9 mouse cellular contexts compared by ENCODE assay signal in the genomic region with DNA sequence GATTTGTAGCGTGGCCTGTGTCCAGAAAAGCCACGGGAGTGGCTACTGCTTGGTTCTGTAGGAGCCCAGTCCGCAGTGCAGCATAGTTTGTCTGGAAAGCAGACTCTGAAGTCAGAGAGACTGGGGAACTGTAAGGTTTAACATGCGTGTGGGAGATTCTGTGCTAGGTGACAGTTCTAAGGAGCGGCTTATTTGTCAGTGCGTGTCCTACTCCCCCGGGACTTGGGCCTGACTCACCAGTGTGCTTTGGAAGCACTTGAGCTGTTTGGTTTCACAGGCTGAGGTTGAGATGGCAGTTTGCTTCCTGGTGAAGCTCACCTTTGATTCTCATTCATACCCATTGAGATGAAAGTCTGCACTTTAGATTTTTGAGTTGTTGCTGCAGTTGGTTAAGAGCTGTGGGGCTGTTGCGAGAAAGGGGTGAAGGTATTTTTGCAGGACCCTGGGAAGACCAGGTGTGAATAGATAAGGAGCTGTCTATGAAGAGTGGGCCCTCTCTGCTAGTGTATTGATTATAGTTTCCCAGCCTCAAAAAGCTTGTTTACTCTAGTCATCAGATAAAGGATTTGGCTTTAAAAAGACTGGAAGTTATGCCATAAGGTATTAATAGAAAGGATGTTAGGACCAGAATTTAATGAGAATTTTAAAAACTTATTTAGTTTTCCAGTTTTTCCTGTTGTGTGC. TPM values are rescaled to one million over a fixed set of nuclear protein-coding genes. Genes with fewer than 3 reads are reported as not detected.
DNase-seq lines count a peak whose midpoint lies in the region; TF ChIP-seq lines count a peak whose summit lies in the region.
"Had no signal": no experiment of that assay in that cellular context is flagged by ENCODE, and none has a peak within 500 bp of the region (broad histone marks: within the 10 kb centered on the region; RNA-seq: fewer than 3 reads in every experiment).

No protein-coding gene starts in this region.

- no peak overlapping the region for H3K9ac ChIP-seq in heart, adult 2 months (ENCODE audit: low read depth, low read length)
- H3K9ac ChIP-seq: embryonic facial prominence, embryonic 13.5 days had no signal

- no peak for TF ChIP-seq CTCF in heart, adult 2 months (IDR thresholded peaks at IDR 0.05)

- peaks cover 8% of the 10 kb centered on the region for H3K4me1 ChIP-seq in heart, adult 2 months (ENCODE audit: control insufficient read depth, insufficient read depth, low read length)

- no peak overlapping the region for H3K4me3 ChIP-seq in heart, adult 2 months

- H3K36me3 ChIP-seq in heart, adult 2 months (ENCODE audit: control insufficient read depth, insufficient read depth, low read length), result no peaks in the 10 kb centered on the region; the same call in 1 of the 2 replicates

- no peak for TF ChIP-seq POLR2A in heart, adult 2 months (IDR thresholded peaks at IDR 0.05; ENCODE audit: insufficient read depth, low read depth, low read length)

- peak; percentile 18 to 23 for DNase-seq in heart, adult 2 months
- no peak for DNase-seq in heart, postnatal 25 days (ENCODE audit: low spot score)
- DNase-seq in urinary bladder, postnatal 14 days (ENCODE audit: low spot score), result peak; percentile 24
- no peak for DNase-seq in urinary bladder, postnatal 25 days (ENCODE audit: low spot score)
- peak; percentile 33 for DNase-seq in liver
- DNase-seq in urinary bladder, postnatal 36 days (ENCODE audit: low spot score in 2 of 2), result peak; percentile 21 to 27
- DNase-seq in kidney, adult 11 months, result no peak
- DNase-seq in layer of hippocampus, postnatal 25 days (ENCODE audit: extremely low spot score in 1 of 2, low spot score in 1 of 2), result no peak

- intact Hi-C loops in heart, adult 2 months (cut with DNase I), result loop anchor here (5.0 to 10.0 kb wide), 2 partner anchors 57 to 180 kb away; a partner anchor contains a TSS
- intact Hi-C loops in heart, postnatal 25 days (cut with DNase I), result loop anchor here (5.0 kb wide), 1 partner anchor 57 kb away; a partner anchor contains a TSS

- WGBS in heart, adult 2 months, result 59% methylated on average over 8 of the region's 8 CpGs

- H3K79me2 ChIP-seq in heart, adult 2 months (replicated peaks; ENCODE audit: control insufficient read depth, insufficient read depth, low read length), result peaks cover 8% of the 10 kb centered on the region

- H3K27me3 ChIP-seq in heart, adult 2 months (ENCODE audit: control insufficient read depth, insufficient read depth, low read length), result no peaks in the 10 kb centered on the region
- H3K27me3 ChIP-seq: embryonic facial prominence, embryonic 13.5 days had no signal

- no peak for TF ChIP-seq EP300 in heart, adult 2 months (IDR thresholded peaks at IDR 0.05; ENCODE audit: insufficient read depth, low read depth, low read length)

- no peak overlapping the region for H3K27ac ChIP-seq in heart, adult 2 months
- H3K27ac ChIP-seq: embryonic facial prominence, embryonic 13.5 days had no signal

RNA-seq across cellular contexts. Expression of a gene that starts 24.5 kb away (rescaled TPM):
- 10 to 100 TPM; 10.3 to 11.3 TPM for total RNA-seq in heart, adult 2 months (2021)
- 7.4 and 8.8 TPM in 2 replicates for polyA plus RNA-seq in heart, adult 2 months (2012; rRNA removed)
- 10 to 100 TPM; 12.2 to 13.6 TPM for total RNA-seq in heart, postnatal 25 days (2021)
- 10 to 100 TPM; 86.2 to 90.9 TPM for total RNA-seq in layer of hippocampus, postnatal 25 days (2021)

RNA-seq across cellular contexts. Expression of a gene that starts 56.5 kb away (rescaled TPM):
- under 1 TPM; 0.21 to 0.89 TPM for total RNA-seq in heart, adult 2 months (2021)
- polyA plus RNA-seq in heart, adult 2 months (2012; rRNA removed), result 0.06 and 0.32 TPM in 2 replicates
- 1 to 10 TPM in 1 of 2 experiments, under 1 TPM in 1; 0.57 to 1.1 TPM for total RNA-seq in heart, postnatal 25 days (2021)
- under 1 TPM; 0.34 to 0.61 TPM for total RNA-seq in layer of hippocampus, postnatal 25 days (2021)

Comparison
In these comparisons a context has a peak if more than half of its experiments do, and no peak if none do; other contexts are left out.
1. DNase-seq: peak in heart, adult 2 months (2 of 2), urinary bladder, postnatal 14 days (single experiment), liver (single experiment) and urinary bladder, postnatal 36 days (2 of 2); none in heart, postnatal 25 days (single experiment), urinary bladder, postnatal 25 days (single experiment), kidney, adult 11 months (single experiment) and layer of hippocampus, postnatal 25 days (0 of 2).
2. RNA of a gene that starts 24.5 kb away (total RNA-seq): 86.2 to 90.9 TPM in layer of hippocampus, postnatal 25 days; 12.2 to 13.6 TPM in heart, postnatal 25 days and 10.3 to 11.3 TPM in heart, adult 2 months; every median in the first group is over 4 times any median in the second.